Mouse (Mus musculus): ENCODE measurements at regions not wholly inside any gene's neighbourhood (a gene's known extent, or its start where the extent isn't known, plus 50 kb on each side); places are given as distances from the start of the nearest gene placed in this dataset.

DNA sequence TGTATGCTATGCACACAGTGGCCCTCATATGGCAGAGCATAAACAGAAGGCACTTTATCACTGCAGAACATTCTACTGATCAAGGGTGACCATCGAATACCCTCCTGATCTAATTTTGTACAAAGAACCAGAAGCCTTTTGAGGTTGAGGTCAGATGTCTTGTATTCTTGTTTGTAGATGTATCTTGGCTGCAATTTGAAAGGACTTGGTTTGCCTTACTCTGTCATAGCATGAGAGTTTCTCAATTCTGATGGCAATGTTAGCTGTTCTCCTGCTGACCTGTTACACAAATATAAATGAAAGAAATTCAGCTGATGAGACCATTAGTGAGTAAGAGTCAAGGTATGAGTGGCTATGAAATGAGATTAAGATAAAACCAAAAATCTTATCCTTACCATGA lies 199.1 kb upstream of the Aldoart1 start:
- TF ChIP-seq CTCF (IDR thresholded peaks at IDR 0.05; ENCODE audit: low read depth) (no peak), EP300 (optimal IDR thresholded peaks at IDR 0.05) (no peak)
- DNase-seq (ENCODE audit: low spot score) (no peak), ATAC-seq (ENCODE audit: low FRiP score, low TSS enrichment) (no peak)
- Histone ChIP-seq H3K36me3 (ENCODE audit: control insufficient read depth, insufficient read depth, low read length) (no peaks in the 10 kb centered on the region), H3K4me1 (replicated peaks; ENCODE audit: control insufficient read depth, insufficient read depth) (no peaks in the 10 kb centered on the region), H3K27ac (replicated peaks) (no peak overlapping the region), H3K4me2 (replicated peaks; ENCODE audit: low read depth) (no peak overlapping the region), H3K9ac (ENCODE audit: low read length) (no peak overlapping the region), H3K4me3 (ENCODE audit: low read depth, low read length) (no peak overlapping the region), H3K27me3 (ENCODE audit: control insufficient read depth, insufficient read depth, low read length) (no peaks in the 10 kb centered on the region), H3K9me3 (ENCODE audit: control insufficient read depth, low read length) (no peaks in the 10 kb centered on the region)
- 74% methylated on average over 1 of the region's 1 CpGs for WGBS

DNA sequence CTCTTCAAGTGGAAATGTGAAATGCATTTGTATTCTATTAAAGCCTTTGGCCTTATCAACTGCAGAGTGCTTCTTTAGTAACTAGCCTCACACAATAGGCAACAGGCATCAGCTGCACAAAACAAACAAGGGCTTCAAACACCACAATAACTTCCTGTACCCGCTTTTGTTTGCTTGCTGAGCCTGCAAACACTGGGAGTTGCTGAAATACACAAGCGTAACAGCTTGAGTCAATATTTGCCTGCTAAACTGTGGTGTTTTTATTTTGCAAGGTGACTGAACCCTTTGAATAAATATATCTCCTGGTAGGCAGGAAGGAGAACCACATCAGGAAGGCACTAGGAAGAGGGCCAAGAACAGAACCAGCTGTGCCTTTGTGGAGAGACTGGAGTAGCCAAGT lies 195.4 kb upstream of the Aldoart1 start:
- Histone ChIP-seq H3K27me3 (ENCODE audit: control insufficient read depth, insufficient read depth, low read length) (no peaks in the 10 kb centered on the region), H3K4me3 (ENCODE audit: low read depth, low read length) (no peak overlapping the region), H3K4me2 (replicated peaks; ENCODE audit: low read depth) (no peak overlapping the region), H3K9ac (ENCODE audit: low read length) (no peak overlapping the region), H3K9me3 (ENCODE audit: control insufficient read depth, low read length) (no peaks in the 10 kb centered on the region), H3K4me1 (replicated peaks; ENCODE audit: control insufficient read depth, insufficient read depth) (no peaks in the 10 kb centered on the region), H3K36me3 (ENCODE audit: control insufficient read depth, insufficient read depth, low read length) (no peaks in the 10 kb centered on the region), H3K27ac (replicated peaks) (no peak overlapping the region)
- DNase-seq (ENCODE audit: low spot score) (peak; percentile 13), ATAC-seq (ENCODE audit: low FRiP score, low TSS enrichment) (peak; percentile 60; the same call in 1 of the 2 replicates)
- TF ChIP-seq CTCF (IDR thresholded peaks at IDR 0.05; ENCODE audit: low read depth), result no peak
- no peak for TF ChIP-seq EP300 (optimal IDR thresholded peaks at IDR 0.05)
- 45% methylated on average over 2 of the region's 2 CpGs for WGBS

GRCm38 (mm10) chr4:73044356-73044755 lies 191.9 kb upstream of the Aldoart1 start:
- 12% methylated on average over 2 of the region's 2 CpGs for WGBS
- Histone ChIP-seq H3K27ac (replicated peaks) (no peak overlapping the region), H3K4me3 (ENCODE audit: low read depth, low read length) (no peak overlapping the region), H3K36me3 (ENCODE audit: control insufficient read depth, insufficient read depth, low read length) (no peaks in the 10 kb centered on the region), H3K27me3 (ENCODE audit: control insufficient read depth, insufficient read depth, low read length) (no peaks in the 10 kb centered on the region), H3K9ac (ENCODE audit: low read length) (no peak overlapping the region), H3K9me3 (ENCODE audit: control insufficient read depth, low read length) (no peaks in the 10 kb centered on the region), H3K4me1 (replicated peaks; ENCODE audit: control insufficient read depth, insufficient read depth) (no peaks in the 10 kb centered on the region), H3K4me2 (replicated peaks; ENCODE audit: low read depth) (no peak overlapping the region)
- TF ChIP-seq EP300 (optimal IDR thresholded peaks at IDR 0.05), result no peak
- no peak for TF ChIP-seq CTCF (IDR thresholded peaks at IDR 0.05; ENCODE audit: low read depth)
- DNase-seq (ENCODE audit: low spot score) (no peak), ATAC-seq (ENCODE audit: low FRiP score, low TSS enrichment) (no peak)

DNA sequence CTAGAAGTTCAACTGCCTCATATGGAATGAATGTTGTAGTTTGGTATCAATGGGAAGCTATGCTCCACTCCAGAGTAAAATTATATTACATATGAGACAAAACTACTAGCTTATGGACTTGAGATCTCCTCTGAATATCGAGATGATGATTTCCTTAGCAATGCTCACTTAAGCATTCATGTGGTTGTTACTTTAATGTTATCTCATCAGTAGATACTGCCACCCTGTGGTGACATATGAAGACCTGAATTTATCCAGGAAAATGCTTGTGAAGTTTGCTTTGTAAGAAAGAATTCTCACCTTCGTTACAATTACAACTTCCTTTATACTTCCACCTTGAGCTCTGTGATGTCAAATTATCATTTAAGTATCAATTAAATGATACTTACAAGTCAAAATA lies 190.2 kb upstream of the Aldoart1 start:
- H3K36me3 ChIP-seq (ENCODE audit: control insufficient read depth, insufficient read depth, low read length), result no peaks in the 10 kb centered on the region
- DNase-seq (ENCODE audit: low spot score) (no peak), ATAC-seq (ENCODE audit: low FRiP score, low TSS enrichment) (no peak)
- no peak overlapping the region for H3K9ac ChIP-seq (ENCODE audit: low read length)
- 7% methylated on average over 2 of the region's 2 CpGs for WGBS
- no peak overlapping the region for H3K4me2 ChIP-seq (replicated peaks; ENCODE audit: low read depth)
- H3K4me3 ChIP-seq (ENCODE audit: low read depth, low read length), result no peak overlapping the region
- H3K9me3 ChIP-seq (ENCODE audit: control insufficient read depth, low read length), result no peaks in the 10 kb centered on the region
- no peaks in the 10 kb centered on the region for H3K27me3 ChIP-seq (ENCODE audit: control insufficient read depth, insufficient read depth, low read length)
- peak; percentile 83 for TF ChIP-seq CTCF (IDR thresholded peaks at IDR 0.05; ENCODE audit: low read depth)
- no peak for TF ChIP-seq EP300 (optimal IDR thresholded peaks at IDR 0.05)
- no peaks in the 10 kb centered on the region for H3K4me1 ChIP-seq (replicated peaks; ENCODE audit: control insufficient read depth, insufficient read depth)
- H3K27ac ChIP-seq (replicated peaks), result no peak overlapping the region

GRCm38 (mm10) chr4:73041486-73041885 lies 189.1 kb upstream of the Aldoart1 start:
- Histone ChIP-seq H3K4me2 (replicated peaks; ENCODE audit: low read depth) (no peak overlapping the region), H3K4me3 (ENCODE audit: low read depth, low read length) (no peak overlapping the region), H3K36me3 (ENCODE audit: control insufficient read depth, insufficient read depth, low read length) (no peaks in the 10 kb centered on the region), H3K4me1 (replicated peaks; ENCODE audit: control insufficient read depth, insufficient read depth) (no peaks in the 10 kb centered on the region), H3K9ac (ENCODE audit: low read length) (no peak overlapping the region), H3K27ac (replicated peaks) (no peak overlapping the region), H3K9me3 (ENCODE audit: control insufficient read depth, low read length) (no peaks in the 10 kb centered on the region), H3K27me3 (ENCODE audit: control insufficient read depth, insufficient read depth, low read length) (no peaks in the 10 kb centered on the region)
- DNase-seq (ENCODE audit: low spot score), result no peak
- 69% methylated on average over 2 of the region's 2 CpGs for WGBS
- TF ChIP-seq CTCF (IDR thresholded peaks at IDR 0.05; ENCODE audit: low read depth), result no peak
- TF ChIP-seq EP300 (optimal IDR thresholded peaks at IDR 0.05), result no peak
- no peak for ATAC-seq (ENCODE audit: low FRiP score, low TSS enrichment)

GRCm38 (mm10) chr4:72997686-72998085 lies 145.3 kb upstream of the Aldoart1 start:
- no peak for DNase-seq (ENCODE audit: low spot score)
- H3K27me3 ChIP-seq (ENCODE audit: control insufficient read depth, insufficient read depth, low read length), result no peaks in the 10 kb centered on the region
- H3K9ac ChIP-seq (ENCODE audit: low read length), result no peak overlapping the region
- no peaks in the 10 kb centered on the region for H3K36me3 ChIP-seq (ENCODE audit: control insufficient read depth, insufficient read depth, low read length)
- H3K4me2 ChIP-seq (replicated peaks; ENCODE audit: low read depth), result no peak overlapping the region
- no peak for ATAC-seq (ENCODE audit: low FRiP score, low TSS enrichment)
- H3K4me3 ChIP-seq (ENCODE audit: low read depth, low read length), result no peak overlapping the region
- H3K4me1 ChIP-seq (replicated peaks; ENCODE audit: control insufficient read depth, insufficient read depth), result no peaks in the 10 kb centered on the region
- no peak overlapping the region for H3K27ac ChIP-seq (replicated peaks)
- no peak for TF ChIP-seq EP300 (optimal IDR thresholded peaks at IDR 0.05)
- no peak for TF ChIP-seq CTCF (IDR thresholded peaks at IDR 0.05; ENCODE audit: low read depth)
- no peaks in the 10 kb centered on the region for H3K9me3 ChIP-seq (ENCODE audit: control insufficient read depth, low read length)
- WGBS, result 48% methylated on average over 1 of the region's 1 CpGs
